Mouse (Mus musculus): ENCODE results near the gene Fam131a.

Gene Fam131a

GRCm38 (mm10) chr16:20699266-20699665 lies 6.2 kb downstream of the Fam131a start:
- DNase-seq = no peak

- no peak for DNase-seq
Measured at GRCm38 (mm10) chr16:20700036-20700435, 7.0 kb downstream of the Fam131a start.

GRCm38 (mm10) chr16:20701316-20701715 lies 8.3 kb downstream of the Fam131a start:
- DNase-seq = no peak

- DNase-seq = no peak
Measured at GRCm38 (mm10) chr16:20701729-20702521, 8.9 kb downstream of the Fam131a start.

- peak in 1 of 2 experiments; percentile 38 for DNase-seq
Measured at GRCm38 (mm10) chr16:20702522-20702893, 9.5 kb downstream of the Fam131a start.

GRCm38 (mm10) chr16:20703071-20703470 lies 10.0 kb downstream of the Fam131a start:
- DNase-seq = no peak

- no peak for DNase-seq
Measured at GRCm38 (mm10) chr16:20703699-20704400, 10.8 kb downstream of the Fam131a start.

- no peak for DNase-seq
Measured at GRCm38 (mm10) chr16:20705786-20706185, 12.7 kb downstream of the Fam131a start.

- no peak for DNase-seq
Measured at GRCm38 (mm10) chr16:20706407-20707055, 13.5 kb downstream of the Fam131a start.

- DNase-seq = no peak
Measured at GRCm38 (mm10) chr16:20708220-20708938, 15.3 kb downstream of the Fam131a start.

- DNase-seq = peak in 1 of 2 experiments; percentile 61
Measured at GRCm38 (mm10) chr16:20708939-20709734, 16.1 kb downstream of the Fam131a start.

- no peak for DNase-seq
Measured at GRCm38 (mm10) chr16:20710370-20710769, 17.3 kb downstream of the Fam131a start.

- no peak for DNase-seq
Measured at GRCm38 (mm10) chr16:20710810-20711209, 17.8 kb downstream of the Fam131a start.

GRCm38 (mm10) chr16:20712190-20712589 lies 19.1 kb downstream of the Fam131a start:
- DNase-seq = no peak

- no peak for DNase-seq
Measured at GRCm38 (mm10) chr16:20712889-20713288, 19.8 kb downstream of the Fam131a start.

- no peak for DNase-seq
Measured at GRCm38 (mm10) chr16:20714307-20715080, 21.5 kb downstream of the Fam131a start.

- DNase-seq = no peak
Measured at GRCm38 (mm10) chr16:20715161-20715560, 22.1 kb downstream of the Fam131a start.

- DNase-seq = no peak
Measured at GRCm38 (mm10) chr16:20715566-20715965, 22.5 kb downstream of the Fam131a start.

- peak; percentile 44 to 73 for DNase-seq
Measured at GRCm38 (mm10) chr16:20715976-20716840, 23.2 kb downstream of the Fam131a start.

- peak in 1 of 2 experiments; percentile 22 for DNase-seq
Measured at GRCm38 (mm10) chr16:20716841-20717180, 23.8 kb downstream of the Fam131a start.
